Mouse (Mus musculus) induced T-regulatory cell, adult 2 months (primary cell): Measurements from ENCODE around the gene Il31.
"Not testable (repeated sequence)": the region's sequence is repeated elsewhere in the genome, so short reads cannot be mapped to it uniquely, and the experiment has no call there.

ENCODE experiments used
- DNase-seq: peaks from one replicate; pipeline ENCODE4 v3.0.0-alpha.2; 2012; ENCODE audit warnings: low read depth

Gene Il31

DNA sequence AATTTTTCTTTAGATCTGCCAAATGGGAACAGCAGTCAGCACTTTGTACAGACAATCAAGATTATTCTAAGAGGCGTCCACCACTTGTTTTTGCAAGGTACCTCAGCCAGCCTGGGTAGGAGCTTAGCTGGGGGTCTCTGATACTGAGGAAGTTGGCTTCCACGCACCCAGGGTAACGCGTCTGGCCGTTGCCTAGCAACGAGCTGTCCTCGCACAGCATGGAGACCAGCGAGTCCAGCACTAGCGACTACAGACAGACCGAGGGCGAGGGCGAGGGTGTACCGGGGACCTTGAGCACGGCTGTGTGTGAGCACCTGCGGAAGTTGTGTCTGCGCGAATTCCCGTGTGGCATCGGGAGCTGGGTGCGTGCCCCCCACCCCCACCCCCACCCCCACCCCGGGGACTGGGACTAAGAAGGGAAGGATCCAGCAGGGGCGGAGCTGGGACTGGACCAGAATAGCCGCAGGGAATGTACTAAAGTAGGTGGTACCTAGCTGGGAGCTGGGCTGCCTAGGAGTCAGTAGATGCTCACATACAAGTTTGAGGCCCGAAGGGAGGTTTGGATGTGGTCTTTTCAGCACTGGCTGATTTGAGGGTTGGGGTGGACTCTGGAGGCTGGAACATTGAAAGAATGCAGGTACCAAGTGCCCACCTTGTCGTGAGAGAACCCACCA is at the start of gene Il31, which contains the start of gene Lrrc43:
TSS of gene Il31 (minus strand) at position 378 of the 674 bp plus-strand sequence.
TSS of gene Lrrc43 (plus strand) at position 194 of the 674 bp plus-strand sequence.
- DNase-seq, result no peak

DNA sequence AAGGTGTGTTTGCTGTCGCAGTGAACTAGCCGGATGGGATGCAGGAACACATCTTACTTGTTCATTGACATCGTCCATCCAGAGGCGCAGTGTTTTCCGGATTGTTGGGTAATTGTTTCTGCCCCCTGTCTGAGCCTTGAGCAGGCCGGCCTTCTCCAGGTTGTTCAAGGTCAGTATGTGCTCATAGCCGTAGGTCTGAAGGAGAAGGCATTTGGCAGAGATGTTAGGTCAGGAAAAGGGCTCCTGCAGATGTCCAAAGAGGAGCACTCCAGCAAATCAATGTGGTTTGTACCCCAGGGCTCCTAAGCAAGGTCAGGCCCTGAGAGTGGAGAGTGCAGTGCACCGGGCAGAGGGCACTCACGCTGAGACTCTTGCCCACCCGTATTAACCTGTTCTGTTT is 44.5 kb upstream of the Il31 start:
- DNase-seq, result no peak

DNA sequence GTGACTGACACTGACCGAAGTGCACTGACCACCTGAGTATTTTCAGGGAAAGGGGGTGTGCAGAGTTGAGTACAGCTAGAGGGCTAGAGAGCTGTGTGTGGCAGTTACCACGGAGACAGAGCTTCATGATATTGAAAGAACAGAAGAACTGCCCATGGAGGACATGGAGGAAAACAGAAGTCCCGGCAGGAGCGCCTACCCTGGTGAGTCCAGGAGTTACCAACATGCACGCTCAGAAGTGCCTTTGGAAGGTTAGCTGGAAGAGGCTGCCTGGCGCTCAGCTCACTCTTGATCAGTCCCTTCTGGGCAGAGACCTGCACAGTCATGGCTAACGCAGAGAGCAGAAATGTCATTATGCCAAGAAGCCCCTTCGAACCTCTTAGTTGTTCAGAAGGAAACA is 40.8 kb upstream of the Il31 start:
- DNase-seq, result no peak

DNA sequence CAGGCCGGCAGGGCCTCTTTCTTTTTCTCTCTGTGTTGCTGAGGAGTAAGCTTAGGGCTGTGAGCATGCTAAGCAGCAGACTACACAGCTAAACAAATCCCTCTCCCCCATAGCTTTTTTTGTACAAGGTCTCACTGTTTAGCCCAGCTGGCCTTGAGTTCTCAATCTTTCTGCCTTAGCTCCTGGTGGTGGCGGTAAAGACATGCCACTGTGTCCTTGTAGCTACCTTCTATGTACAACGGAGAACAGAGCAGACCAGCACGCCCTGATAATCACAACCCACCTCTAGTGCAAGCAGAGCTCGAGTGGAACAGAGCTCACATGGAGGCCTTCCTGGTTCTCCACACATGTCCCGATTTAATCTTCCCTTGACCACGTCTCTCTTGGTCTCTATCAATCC is 39.4 kb upstream of the Il31 start:
- DNase-seq, result no peak

DNA sequence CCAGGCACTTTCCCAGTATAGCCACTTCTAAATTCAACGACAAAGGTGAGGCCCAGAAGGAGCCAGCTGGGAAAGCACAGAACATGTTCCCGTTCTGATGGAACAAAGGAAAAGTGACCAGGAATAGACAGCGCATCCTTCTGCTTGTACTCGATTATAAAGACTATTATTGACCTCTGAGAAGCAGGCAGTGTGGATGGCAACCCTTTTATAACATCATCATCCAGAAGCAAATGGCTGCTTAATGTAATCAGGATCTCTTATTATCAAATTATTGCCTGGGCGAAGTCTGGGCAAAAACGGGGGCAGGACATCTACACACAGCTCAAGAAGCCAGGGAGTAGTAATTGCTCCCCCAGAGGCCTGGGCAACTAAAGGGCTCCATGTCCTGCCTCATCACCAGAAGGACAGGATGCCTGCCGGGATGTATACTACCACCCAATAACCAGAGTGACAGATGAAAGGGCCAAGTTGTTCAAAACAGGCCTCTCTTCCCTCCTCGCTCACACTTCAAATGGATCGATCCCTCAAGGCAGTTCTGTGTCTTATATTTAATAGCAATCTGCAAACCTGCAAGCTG is 36.7 kb upstream of the Il31 start:
- no peak for DNase-seq

DNA sequence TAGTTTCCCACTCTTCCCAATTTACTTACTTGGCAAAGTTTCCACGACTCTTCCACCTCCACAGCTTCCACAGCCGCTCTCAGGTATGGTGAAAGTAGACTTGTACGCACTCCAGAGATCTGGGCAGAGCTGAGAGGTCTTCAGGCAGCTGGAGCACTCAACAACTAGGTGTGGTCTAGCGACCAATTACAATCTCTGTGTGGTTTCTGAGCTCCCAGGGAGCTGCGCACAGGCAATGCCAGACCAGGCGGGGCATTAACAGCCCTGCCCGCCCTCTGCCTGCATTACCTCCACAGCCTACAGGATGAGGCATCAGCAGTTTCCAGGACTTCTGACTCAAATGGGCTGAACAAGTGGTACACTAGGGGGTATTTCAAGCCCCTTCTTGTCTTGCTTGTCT is 36.0 kb upstream of the Il31 start, which contains the start of gene Gm49027:
TSS of gene Gm49027 (minus strand) at position 208 of the 400 bp plus-strand sequence.
- no peak for DNase-seq

DNA sequence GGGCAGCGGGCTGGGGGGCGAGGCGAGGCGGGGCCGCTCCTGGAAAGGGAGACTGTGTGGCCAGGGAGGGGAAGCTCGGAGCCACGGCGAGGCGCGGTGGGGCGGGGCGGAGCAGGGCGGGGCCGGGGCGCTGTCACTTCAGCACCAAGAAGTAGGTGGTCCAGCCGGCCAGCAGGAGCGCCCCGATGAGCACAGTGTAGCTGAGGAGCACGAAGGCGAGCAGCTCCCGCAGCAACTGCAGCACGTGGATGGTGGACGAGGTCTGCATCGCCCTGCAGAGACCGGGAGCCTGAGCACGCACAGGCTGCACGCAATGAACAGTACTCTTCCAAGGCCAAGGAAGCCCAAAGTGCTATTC is 35.1 kb upstream of the Il31 start:
- no peak for DNase-seq

DNA sequence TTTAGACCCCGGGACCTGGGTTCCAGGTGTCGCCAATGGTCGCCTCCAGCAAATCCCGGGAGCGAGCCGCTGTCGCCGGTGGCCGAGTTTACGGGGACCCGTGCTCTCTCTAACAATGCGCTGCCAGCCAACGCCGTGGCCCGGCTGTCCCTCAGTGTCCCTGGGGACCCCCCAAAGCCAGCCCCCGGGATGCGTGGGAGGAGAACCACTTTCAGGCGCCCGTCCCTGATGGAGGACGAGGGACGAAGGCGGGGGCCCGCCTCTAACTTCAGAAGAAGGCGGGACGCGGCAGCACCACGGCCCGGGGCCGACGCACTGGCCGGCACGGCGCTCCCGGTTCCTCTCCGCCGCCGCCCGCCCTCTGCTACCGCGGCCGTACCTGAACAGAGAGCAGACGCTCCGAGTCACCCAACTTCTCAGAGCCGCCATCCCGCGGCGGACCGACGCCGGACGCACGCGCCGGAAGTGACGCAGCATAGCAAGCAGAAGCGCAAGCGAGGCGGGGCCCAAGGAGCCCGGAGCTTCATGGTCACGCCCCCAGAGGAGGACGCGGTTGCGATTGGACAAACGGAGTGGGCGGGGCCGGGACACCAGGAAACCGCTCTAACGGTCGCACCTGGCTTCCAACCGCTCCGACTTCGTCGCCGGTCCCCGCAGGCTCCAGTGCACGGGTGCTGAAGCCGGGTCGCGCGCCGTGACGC is 34.6 kb upstream of the Il31 start, which contains the start of gene Diablo:
TSS of gene Diablo (minus strand) at position 485 of the 701 bp plus-strand sequence.
- DNase-seq, result peak; percentile 100

DNA sequence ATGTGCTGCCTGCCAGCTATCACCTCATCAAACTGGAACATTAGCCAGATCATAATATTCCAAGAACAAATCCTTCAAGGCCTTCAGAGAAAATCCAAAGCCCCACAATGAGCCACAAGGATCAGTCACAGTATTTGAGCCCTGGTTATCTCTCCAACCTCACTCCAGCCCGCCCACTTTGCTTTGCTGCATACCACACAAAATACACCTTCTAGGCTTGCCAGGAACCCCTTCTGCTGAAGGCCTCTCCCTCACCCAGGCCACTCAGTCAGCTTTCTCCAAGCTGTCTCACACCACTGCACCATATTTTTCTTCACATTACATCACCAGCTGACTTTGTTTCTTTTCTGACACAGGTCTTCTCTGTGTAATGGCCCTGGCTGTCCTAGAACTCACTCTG is 32.9 kb upstream of the Il31 start:
- DNase-seq, result no peak

DNA sequence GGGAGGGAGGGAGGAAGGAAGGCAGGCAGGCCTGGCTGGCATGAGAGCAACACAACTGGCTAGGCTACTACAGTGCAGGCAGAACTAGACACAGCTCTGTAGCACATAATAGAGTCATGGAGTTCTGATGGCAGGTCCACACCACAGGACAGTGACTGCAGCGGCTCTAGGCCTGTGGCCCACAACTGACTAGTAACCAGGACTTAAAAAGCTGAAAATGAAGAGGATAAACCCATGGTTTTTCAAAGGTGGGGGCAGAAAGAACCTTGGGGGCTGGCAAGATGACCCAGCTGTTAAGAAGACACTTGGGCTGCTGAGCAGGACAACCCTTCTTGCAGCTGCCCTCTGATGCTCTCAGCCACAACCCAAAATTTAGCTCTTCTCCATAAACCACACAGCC is 32.3 kb upstream of the Il31 start:
- no peak for DNase-seq

DNA sequence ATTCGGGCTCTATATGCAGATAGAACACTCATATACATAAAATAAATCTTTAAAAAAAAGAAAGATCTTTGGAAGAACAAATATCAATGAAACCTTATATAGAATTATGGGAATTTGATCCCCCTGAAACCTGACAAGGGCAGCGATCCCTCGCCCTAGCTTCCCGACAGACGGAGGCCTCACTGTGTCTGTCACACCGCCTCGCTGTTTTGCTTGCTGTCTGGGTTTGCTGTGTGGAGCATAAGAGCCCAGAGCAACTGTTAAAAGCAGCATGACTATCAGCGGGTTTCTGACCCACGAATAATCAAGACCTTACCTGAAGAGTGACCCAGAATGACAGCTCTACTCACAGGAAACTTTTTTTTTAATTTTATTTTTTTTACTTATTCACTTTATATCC is 31.4 kb upstream of the Il31 start:
- no peak for DNase-seq

DNA sequence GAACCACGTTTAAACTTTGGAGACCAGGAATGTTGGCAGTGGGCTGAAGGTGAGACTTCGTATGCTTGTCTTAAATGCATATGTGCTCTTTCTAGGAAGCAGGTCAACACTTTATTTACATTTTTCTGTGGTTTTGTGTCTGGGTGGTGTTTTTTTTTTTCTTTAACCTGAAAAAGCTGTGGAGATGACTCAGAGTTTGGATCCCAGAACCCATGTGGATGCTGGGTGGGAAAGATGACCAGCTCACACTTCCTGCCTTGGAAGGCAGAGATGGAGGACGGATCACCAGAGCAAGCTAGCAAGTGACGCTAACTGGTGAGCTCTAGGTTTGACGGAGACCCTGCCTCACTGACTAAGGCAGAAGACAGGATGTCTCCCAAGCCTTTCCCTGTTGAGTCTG is 25.6 kb upstream of the Il31 start:
- DNase-seq, result no peak

DNA sequence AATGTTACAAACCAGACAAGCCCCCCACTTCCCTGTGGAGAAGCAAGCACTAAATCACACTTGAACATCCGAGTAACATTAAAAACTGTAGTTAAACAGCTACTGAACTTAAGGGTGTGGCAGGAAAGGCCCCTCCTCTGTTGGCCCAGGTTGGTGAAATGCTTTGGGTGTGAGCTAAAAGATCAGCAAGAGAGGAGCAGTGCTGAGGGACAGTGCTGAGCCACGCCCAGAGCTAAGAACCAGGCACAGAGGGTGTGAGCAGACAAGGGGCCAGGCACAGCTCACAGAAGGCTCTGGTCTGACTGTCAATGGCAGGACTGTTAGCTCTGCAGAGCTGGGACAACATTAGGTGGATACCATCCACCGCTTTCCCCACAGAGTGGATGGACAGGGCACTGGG is 22.8 kb upstream of the Il31 start:
- peak; percentile 42 for DNase-seq

DNA sequence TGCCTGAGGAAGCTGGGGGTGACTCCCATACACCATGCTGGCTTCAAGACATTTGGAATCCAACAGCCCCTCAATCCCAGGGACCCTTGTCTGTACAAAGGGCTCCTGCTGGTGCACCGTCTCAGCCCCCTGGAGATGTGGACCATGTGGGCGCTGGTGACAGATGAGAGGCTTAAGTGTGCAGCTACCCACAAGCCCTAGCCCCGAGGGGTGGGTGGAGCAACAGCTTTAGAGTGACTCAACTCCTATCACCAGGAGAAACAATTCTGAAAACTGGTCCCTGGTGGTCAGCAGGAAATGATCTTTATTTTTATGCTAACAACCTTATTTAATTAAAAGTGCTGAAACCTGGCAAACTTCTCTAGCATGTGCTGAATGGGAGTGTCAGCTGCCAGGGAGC is 22.1 kb upstream of the Il31 start:
- not testable (repeated sequence) for DNase-seq

DNA sequence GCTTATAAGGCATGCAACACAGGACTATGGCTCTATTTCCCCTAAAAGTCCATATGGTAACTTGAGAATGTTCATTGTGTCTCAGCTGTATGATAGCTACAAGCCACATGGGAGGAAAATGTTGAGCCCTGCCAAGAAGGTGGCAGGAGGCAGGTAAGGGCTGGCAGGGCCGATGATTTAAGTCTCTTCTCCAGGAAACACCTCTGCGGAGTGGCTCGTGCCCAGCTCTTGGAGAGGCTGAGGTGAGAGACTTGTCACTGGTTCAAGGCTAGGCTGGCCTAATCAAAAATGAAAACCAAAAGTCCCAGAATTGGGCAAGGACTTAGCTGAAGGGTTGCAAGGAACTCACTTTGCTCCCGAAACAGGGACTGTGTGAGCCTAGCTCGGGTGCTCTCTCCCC is 20.9 kb upstream of the Il31 start, which contains the start of gene B3gnt4:
TSS of gene B3gnt4 (plus strand) at position 301 of the 400 bp plus-strand sequence.
- no peak for DNase-seq

DNA sequence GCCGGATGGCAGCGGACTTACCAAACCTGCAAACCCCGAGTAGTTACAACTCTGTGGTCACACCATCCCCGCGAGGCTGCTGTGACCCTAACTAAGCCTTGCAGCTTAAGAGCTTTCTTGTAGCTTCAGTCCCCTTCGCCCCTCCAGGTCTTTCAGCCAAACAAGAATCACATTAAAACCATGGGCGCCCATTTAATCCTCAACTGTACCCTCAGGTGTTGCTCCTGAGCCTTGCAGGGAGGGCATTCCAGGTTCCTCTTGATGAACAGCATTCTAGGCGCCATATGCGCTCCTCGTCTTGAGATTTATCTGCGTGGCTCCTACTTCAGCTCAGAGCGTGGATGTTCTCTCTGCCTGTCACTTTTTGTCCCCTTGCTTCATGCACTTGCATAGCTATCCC is 19.6 kb upstream of the Il31 start:
- peak; percentile 38 for DNase-seq

DNA sequence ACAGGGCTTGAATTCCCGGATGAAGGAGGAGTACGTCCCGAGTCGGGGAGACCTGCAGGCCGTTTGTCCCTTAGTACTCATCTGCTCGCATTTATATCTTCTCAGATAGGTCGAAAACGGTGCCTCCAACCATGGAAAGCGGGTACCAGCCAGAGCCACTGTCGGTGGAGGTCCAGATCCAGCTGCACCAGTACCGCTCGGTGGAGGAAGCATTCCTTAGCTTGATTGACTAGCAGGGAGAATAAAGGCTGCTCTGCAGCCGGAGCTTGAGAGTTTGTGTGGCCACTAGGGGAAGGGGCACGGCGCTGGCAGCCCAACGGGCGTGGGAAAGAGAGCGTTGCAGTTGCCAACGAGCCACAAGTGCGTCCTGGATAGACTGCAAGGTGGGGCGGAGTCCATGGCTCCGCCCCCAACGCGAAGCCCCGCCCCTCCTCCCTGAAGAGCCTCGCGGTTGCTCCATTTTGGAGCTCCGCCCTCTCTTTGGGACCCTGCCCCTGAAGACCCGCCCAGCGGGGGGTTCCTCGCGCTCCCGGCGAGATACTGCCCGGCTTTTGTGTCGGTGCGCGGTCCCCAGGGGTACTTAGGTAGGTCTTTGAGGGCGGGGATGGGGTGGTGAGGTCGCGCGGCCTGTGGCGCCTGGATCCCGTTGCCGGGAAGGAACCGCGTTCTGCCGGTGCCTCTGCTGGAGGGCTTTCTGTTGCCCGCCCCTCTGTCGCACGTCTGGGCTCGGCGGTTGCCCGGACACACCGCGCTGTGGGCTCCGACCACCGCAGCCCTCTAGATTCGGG is 18.8 kb upstream of the Il31 start:
- DNase-seq, result peak; percentile 93

DNA sequence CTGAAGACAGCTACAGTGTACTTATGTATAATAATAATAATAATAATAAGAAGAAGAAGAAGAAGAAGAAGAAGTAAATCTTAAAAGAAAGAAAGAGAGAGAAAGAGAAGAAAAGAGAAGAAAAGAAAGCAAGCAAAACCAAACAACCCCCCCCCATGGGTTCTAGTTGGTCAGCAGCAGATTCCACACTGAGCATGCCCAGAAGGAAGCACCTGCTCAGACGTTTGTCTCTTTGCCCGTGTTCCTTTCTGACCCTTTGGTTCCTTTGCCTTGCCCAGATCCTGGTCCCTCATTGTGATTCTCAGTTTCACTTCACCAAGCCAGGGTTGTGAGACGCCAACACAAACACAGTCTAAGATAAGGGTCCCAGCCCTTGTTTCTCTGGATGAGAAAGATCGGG is 12.7 kb upstream of the Il31 start:
- no peak for DNase-seq

DNA sequence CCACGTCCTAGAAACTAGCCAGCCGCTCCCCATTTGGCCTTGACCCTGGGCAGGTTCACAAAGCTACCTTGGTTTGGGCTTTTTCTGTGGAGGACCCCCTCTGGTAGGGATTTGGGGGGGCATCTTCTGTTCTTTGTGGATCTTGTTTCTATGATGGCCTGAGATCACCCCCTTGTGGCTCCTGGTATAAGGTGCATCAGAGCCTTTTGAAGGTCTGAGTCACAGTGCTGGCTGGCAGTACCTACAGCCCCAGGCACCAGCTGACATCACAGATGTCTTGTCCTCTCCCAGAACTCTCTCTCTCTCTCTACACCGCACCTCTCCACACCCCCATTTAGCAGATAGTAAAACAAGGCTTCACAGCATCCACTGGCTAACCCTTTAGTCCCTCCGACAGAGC is 10.4 kb upstream of the Il31 start:
- DNase-seq, result peak; percentile 73

DNA sequence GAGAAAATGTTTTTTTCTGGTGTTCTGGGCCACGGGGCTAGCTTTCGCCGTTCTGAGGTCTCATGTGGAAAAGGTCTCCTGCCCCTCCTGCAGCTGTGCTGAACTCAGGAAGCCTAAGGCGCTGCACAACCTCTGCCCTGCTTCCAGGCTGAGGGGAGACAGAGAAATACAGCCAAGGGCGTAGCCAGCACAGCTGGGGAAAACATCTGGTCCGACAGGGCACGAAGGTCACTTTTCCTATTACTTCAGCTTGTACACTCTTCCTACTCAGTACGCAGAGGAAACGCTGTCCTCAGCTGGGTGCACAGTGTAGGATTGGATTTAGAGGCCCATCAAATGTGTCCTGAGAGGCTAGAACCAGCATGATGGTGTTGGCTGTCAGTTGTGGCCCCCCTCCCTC is 646 bp upstream of the Il31 start:
- DNase-seq, result no peak

DNA sequence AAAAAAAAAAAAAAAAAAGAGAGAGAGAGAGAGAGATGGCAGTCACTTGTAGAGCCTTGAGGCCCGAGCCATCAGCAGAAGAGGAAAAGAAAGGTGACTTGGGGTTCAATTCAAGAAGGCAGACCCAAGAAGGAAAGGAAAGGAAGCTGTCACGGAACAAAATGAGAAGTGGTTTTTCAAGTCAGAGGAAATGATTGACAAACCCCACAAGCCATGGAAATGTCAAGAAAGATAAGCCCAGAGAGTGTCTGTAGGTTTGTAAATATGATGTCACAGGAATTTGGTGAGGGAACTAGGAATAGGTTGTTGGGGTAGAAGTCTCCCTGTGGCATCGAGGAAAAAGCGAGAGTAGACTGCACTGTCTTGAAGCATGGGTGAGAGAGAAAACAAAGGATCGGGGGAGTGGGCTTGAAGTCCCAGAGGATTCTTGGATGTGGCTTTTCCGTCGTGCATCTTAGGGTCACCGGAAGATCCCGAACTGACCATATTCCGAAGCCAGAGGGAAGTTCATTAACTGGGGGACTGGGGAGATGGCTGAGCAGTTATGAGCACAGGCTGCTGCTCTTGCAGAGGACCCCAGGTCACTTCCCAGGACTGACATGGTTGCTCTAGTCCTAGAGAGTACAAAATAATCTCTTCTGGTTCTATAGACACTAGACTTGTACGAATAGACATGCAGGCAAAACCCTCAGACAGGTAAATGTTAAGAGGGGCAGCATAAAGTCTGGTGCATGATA is 1.5 kb downstream of the Il31 start:
- no peak for DNase-seq

DNA sequence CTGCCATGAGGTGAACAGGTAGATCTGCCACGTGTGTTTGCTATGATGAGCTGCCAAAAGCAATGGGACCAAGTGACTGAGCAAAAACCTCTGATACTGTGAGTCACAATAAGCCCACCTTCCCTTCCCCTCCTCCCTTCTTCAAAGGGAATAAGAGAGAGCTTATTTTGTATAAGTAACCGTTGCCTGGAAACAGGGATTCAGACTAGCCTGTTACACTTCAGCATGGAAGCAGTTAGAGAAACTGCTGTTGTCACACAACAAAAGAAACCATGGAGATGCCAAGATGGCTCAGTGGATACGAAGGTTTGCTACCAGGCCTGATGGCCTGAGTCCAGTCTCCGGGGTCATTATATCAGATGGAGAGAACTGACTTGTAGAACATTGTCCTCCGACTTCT is 15.5 kb downstream of the Il31 start:
- DNase-seq, result no peak
